Mouse (Mus musculus): Measurements from ENCODE around the gene Nat9. TPM values are rescaled to one million over a fixed set of nuclear protein-coding genes. Genes with fewer than 3 reads are reported as not detected.

The Nat9 gene
- 11.7 and 12.6 TPM in 2 replicates for polyA plus RNA-seq (2012)

DNA sequence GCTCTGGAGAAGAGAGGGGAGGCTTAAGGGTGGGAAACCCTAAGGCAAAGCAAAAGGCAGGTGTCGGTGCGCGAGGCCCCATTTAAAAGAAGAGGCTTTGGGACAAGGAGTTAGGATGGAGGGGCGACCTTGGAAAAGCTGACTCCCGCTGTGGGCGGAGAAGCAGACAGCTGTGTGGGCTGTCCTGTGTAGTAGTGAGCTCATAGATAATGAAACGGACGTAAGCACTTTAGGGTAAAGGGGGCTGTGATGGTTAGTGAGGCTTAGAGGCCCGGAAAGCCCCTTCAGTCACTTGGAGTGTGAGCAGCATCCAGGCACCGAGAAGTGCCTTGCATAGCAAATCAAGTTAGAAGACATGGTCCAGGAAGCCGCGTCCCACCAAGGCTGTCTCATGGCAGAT, at the start of gene Nat9:
Nat9 (minus strand) TSS at position 167 of the 400 bp plus-strand sequence.

DNA sequence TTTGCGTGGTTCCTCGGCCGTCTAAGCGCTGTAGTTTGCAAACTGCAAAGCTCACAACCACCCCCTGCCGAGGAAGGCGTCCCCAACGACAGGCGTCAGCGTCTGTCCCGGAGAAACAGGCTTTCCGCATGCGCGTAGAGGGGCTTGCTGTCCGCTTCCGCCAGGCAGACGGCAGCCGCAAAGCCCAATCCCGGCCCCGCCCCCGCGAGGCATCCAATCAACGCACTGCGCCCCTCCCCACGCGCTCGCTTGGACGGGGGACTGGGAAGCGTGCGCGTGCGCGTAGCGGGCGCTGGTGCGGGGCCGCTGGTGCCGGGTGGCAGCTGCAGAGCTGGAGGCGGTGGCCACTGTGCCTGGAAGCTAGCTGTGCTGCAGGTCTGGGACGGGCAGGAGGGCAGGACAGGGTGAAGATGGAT, 427 bp downstream of the Nat9 start, which contains the start of gene Tmem104:
Tmem104 (plus strand) TSS at position 264 of the 416 bp plus-strand sequence.

DNA sequence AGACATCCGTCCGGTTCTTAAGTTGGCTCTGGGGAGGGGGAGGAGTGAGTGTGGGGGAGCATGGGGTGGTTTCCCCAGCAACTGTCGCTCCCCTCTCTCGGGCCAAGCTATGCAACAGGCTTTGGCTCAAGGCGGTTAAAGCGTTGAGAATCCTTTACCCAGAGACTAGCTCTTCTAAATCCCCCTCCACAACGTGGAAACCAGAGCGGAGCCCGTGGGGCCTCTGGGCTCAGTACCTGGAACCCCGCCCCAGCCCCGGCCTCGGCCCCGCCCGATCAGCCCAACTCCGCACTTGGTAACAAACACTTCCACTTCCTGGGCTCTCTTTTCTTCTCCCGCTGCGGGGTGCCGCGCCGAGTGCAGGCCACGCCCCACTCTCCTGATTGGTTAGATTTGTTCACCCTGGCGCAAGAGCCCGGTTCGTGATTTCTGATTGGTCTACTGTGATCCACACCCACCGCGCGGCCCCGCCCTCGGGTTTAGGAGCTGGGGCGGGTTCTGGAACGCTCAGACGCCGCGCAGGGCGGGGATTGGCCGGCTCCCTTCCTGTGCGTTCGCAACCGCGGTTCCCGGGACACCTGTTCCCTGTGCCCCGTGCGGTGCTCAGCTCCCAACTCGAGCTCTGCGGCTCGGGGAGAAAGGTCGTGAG, 24.7 kb downstream of the Nat9 start, which contains the start of gene Slc9a3r1:
Slc9a3r1 (plus strand) TSS at position 510 of the 649 bp plus-strand sequence.

DNA sequence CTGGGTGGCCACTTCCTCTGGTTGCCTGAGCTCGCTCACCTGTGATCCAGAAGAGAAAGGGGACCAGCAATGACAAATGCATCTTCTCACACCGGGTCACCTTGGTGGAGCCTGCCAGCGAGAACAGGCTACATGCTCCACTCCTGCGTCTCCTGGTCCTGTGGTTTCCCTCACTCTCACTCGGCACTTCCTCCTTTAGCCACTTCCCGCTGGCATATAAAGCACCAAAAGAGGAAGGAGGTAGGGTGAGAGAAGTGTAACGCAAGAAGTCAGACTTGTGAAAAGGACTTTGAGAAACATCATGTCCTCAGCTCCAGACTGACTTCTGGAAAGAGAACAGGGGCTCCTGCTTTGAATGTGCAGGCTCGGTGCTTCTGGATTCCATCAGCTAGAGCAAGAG, 53.9 kb downstream of the Nat9 start, which contains the start of gene Cd300lf:
Cd300lf (minus strand) TSS at position 193 of the 400 bp plus-strand sequence.

Other genes starting within 250 kb of the Nat9 start
- gene Cd300c, start 218.7 kb downstream of the Nat9 start, polyA plus RNA-seq (2012): 0.15 and 0.78 TPM in 2 replicates
- 0.04 TPM in 1 of 2 replicates, not detected in the other for gene Cd300ld, start 197.9 kb downstream of the Nat9 start, polyA plus RNA-seq (2012)
- 0.31 TPM in 1 of 2 replicates, not detected in the other for gene Cd300c2, start 186.0 kb downstream of the Nat9 start, polyA plus RNA-seq (2012)
- gene Cd300ld2, start 171.7 kb downstream of the Nat9 start, polyA plus RNA-seq (2012): not detected in 2 replicates
- gene Cd300ld4, start 160.8 kb downstream of the Nat9 start, polyA plus RNA-seq (2012): not detected in 2 replicates
- gene Cd300ld5, start 150.1 kb downstream of the Nat9 start, polyA plus RNA-seq (2012): not detected in 2 replicates
- not detected in 2 replicates for gene Cd300ld3, start 139.4 kb downstream of the Nat9 start, polyA plus RNA-seq (2012)
- gene Cd300e, start 125.7 kb downstream of the Nat9 start, polyA plus RNA-seq (2012): 0.05 TPM in 1 of 2 replicates, not detected in the other
- gene Rab37, start 96.4 kb downstream of the Nat9 start, polyA plus RNA-seq (2012): 15.3 and 26.5 TPM in 2 replicates
- 0.47 and 1.1 TPM in 2 replicates for gene Cd300lf, start 53.9 kb downstream of the Nat9 start, polyA plus RNA-seq (2012)
- 221 and 253 TPM in 2 replicates for gene Slc9a3r1, start 24.5 kb downstream of the Nat9 start, polyA plus RNA-seq (2012)
- gene Tmem104, start 372 bp downstream of the Nat9 start, polyA plus RNA-seq (2012): 22.5 and 25.3 TPM in 2 replicates
- 0.05 TPM in 2 replicates for gene Grin2c, start 79.4 kb upstream of the Nat9 start, polyA plus RNA-seq (2012)
- 47.2 and 51.6 TPM in 2 replicates for gene Fdxr, start 89.2 kb upstream of the Nat9 start, polyA plus RNA-seq (2012)
- 1.3 and 1.5 TPM in 2 replicates for gene Fads6, start 109.8 kb upstream of the Nat9 start, polyA plus RNA-seq (2012)
- not detected in 2 replicates for gene Otop2, start 119.3 kb upstream of the Nat9 start, polyA plus RNA-seq (2012)
- not detected in 2 replicates for gene Ush1g, start 134.2 kb upstream of the Nat9 start, polyA plus RNA-seq (2012)
- gene Otop3, start 146.9 kb upstream of the Nat9 start, polyA plus RNA-seq (2012): 0.07 TPM in 1 of 2 replicates, not detected in the other
- 0.90 and 0.91 TPM in 2 replicates for gene Hid1, start 179.9 kb upstream of the Nat9 start, polyA plus RNA-seq (2012)
- 0.11 and 0.26 TPM in 2 replicates for gene Cdr2l, start 194.1 kb upstream of the Nat9 start, polyA plus RNA-seq (2012)
- 50.0 and 65.5 TPM in 2 replicates for gene Mrpl58, start 215.9 kb upstream of the Nat9 start, polyA plus RNA-seq (2012)
- 101 and 128 TPM in 2 replicates for gene Atp5h, start 232.1 kb upstream of the Nat9 start, polyA plus RNA-seq (2012)
- gene Kctd2, start 232.3 kb upstream of the Nat9 start, polyA plus RNA-seq (2012): 19.7 and 25.1 TPM in 2 replicates